Mouse (Mus musculus): ENCODE measurements around the gene Myo1g. TPM values are rescaled to one million over a fixed set of nuclear protein-coding genes. Genes with fewer than 3 reads are reported as not detected.
A peak's percentile ranks its signal among the peaks of the same experiment; 100 is the strongest.

Myo1g gene
- polyA plus RNA-seq, 1 experiment from 2014 or later: 0.66 TPM

GRCm38 (mm10) chr11:6474874-6475731 is 45.7 kb downstream of the Myo1g start:
- no peak for ATAC-seq (ENCODE audit: insufficient number of reproducible peaks, insufficient read depth, low FRiP score, low TSS enrichment, low read depth)
- Histone ChIP-seq H3K4me1 (replicated peaks) (peaks cover 39% of the 10 kb centered on the region), H3K27ac (peak overlapping the region; percentile 98), H3K36me3 (peaks cover 19% of the 10 kb centered on the region; the same call in 1 of the 2 replicates), H3K9ac (replicated peaks) (peak overlapping the region; percentile 97), H3K9me3 (no peaks in the 10 kb centered on the region), H3K27me3 (no peaks in the 10 kb centered on the region), H3K4me3 (replicated peaks) (peak overlapping the region; percentile 97), H3K4me2 (peak overlapping the region; percentile 91)
- under 1% methylated on average over 105 of the region's 109 CpGs for WGBS

- Histone ChIP-seq H3K27me3 (no peaks in the 10 kb centered on the region), H3K4me2 (peak overlapping the region; percentile 91), H3K4me1 (replicated peaks) (peaks cover 42% of the 10 kb centered on the region), H3K9ac (replicated peaks) (peak overlapping the region; percentile 97), H3K9me3 (no peaks in the 10 kb centered on the region), H3K36me3 (peaks cover 21% of the 10 kb centered on the region; the same call in 1 of the 2 replicates), H3K4me3 (replicated peaks) (peak overlapping the region; percentile 97), H3K27ac (no peak overlapping the region; the same call in 1 of the 2 replicates)
- no peak for ATAC-seq (ENCODE audit: insufficient number of reproducible peaks, insufficient read depth, low FRiP score, low TSS enrichment, low read depth)
- 33% methylated on average over 6 of the region's 6 CpGs for WGBS
These were observed 46.4 kb downstream of the Myo1g start for GRCm38 (mm10) chr11:6474381-6474780.

- Histone ChIP-seq H3K9me3 (no peaks in the 10 kb centered on the region), H3K27ac (no peak overlapping the region), H3K4me1 (replicated peaks) (peaks cover 53% of the 10 kb centered on the region), H3K9ac (replicated peaks) (peak overlapping the region; percentile 50), H3K4me3 (replicated peaks) (peak overlapping the region; percentile 97), H3K4me2 (peak overlapping the region; percentile 91), H3K36me3 (peaks cover 31% of the 10 kb centered on the region; the same call in 1 of the 2 replicates), H3K27me3 (no peaks in the 10 kb centered on the region)
- no peak for ATAC-seq (ENCODE audit: insufficient number of reproducible peaks, insufficient read depth, low FRiP score, low TSS enrichment, low read depth)
These were observed 48.7 kb downstream of the Myo1g start for GRCm38 (mm10) chr11:6472076-6472475.

GRCm38 (mm10) chr11:6471493-6471892 is 49.3 kb downstream of the Myo1g start:
- Histone ChIP-seq H3K4me1 (replicated peaks) (peaks cover 53% of the 10 kb centered on the region), H3K9ac (replicated peaks) (peak overlapping the region; percentile 51; the same call in 1 of the 2 replicates), H3K4me2 (peak overlapping the region; percentile 91), H3K9me3 (no peaks in the 10 kb centered on the region), H3K36me3 (peaks cover 37% of the 10 kb centered on the region), H3K27me3 (no peaks in the 10 kb centered on the region), H3K27ac (no peak overlapping the region), H3K4me3 (replicated peaks) (peak overlapping the region; percentile 97)
- 38% methylated on average over 1 of the region's 1 CpGs for WGBS
- ATAC-seq (ENCODE audit: insufficient number of reproducible peaks, insufficient read depth, low FRiP score, low TSS enrichment, low read depth): no peak

- H3K4me2 ChIP-seq: peak overlapping the region; percentile 91
- H3K9me3 ChIP-seq: no peaks in the 10 kb centered on the region
- no peaks in the 10 kb centered on the region for H3K27me3 ChIP-seq
- H3K4me1 ChIP-seq (replicated peaks): peaks cover 53% of the 10 kb centered on the region
- no peak for ATAC-seq (ENCODE audit: insufficient number of reproducible peaks, insufficient read depth, low FRiP score, low TSS enrichment, low read depth)
- 0 out of 2 replicates have a peak overlapping the region, but pooled peaks have one; percentile 18 for H3K9ac ChIP-seq (replicated peaks)
- WGBS: 74% methylated on average over 2 of the region's 2 CpGs
- peak overlapping the region; percentile 97 for H3K4me3 ChIP-seq (replicated peaks)
- H3K27ac ChIP-seq: 0 out of 2 replicates have a peak overlapping the region, but pooled peaks have one; percentile 29
- peaks cover 41% of the 10 kb centered on the region for H3K36me3 ChIP-seq
These were observed 49.7 kb downstream of the Myo1g start for GRCm38 (mm10) chr11:6471054-6471453.

GRCm38 (mm10) chr11:6468541-6468940 is 52.2 kb downstream of the Myo1g start:
- no peak for ATAC-seq (ENCODE audit: insufficient number of reproducible peaks, insufficient read depth, low FRiP score, low TSS enrichment, low read depth)
- H3K4me2 ChIP-seq: no peak overlapping the region
- WGBS: 88% methylated on average over 2 of the region's 2 CpGs
- no peaks in the 10 kb centered on the region for H3K9me3 ChIP-seq
- no peak overlapping the region for H3K4me3 ChIP-seq (replicated peaks)
- no peaks in the 10 kb centered on the region for H3K27me3 ChIP-seq
- H3K36me3 ChIP-seq: peaks cover 47% of the 10 kb centered on the region
- H3K4me1 ChIP-seq (replicated peaks): peaks cover 44% of the 10 kb centered on the region
- no peak overlapping the region for H3K9ac ChIP-seq (replicated peaks)
- H3K27ac ChIP-seq: no peak overlapping the region

GRCm38 (mm10) chr11:6465122-6465521 is 55.6 kb downstream of the Myo1g start:
- H3K36me3 ChIP-seq: peaks cover 32% of the 10 kb centered on the region
- ATAC-seq (ENCODE audit: insufficient number of reproducible peaks, insufficient read depth, low FRiP score, low TSS enrichment, low read depth): no peak
- H3K27ac ChIP-seq: no peak overlapping the region
- no peak overlapping the region for H3K4me2 ChIP-seq
- H3K4me1 ChIP-seq (replicated peaks): peaks cover 15% of the 10 kb centered on the region
- H3K9ac ChIP-seq (replicated peaks): no peak overlapping the region
- WGBS: 35% methylated on average over 4 of the region's 4 CpGs
- H3K27me3 ChIP-seq: no peaks in the 10 kb centered on the region
- H3K9me3 ChIP-seq: no peaks in the 10 kb centered on the region
- H3K4me3 ChIP-seq (replicated peaks): no peak overlapping the region

GRCm38 (mm10) chr11:6463159-6463837 is 57.5 kb downstream of the Myo1g start:
- 89% methylated on average over 6 of the region's 6 CpGs for WGBS
- Histone ChIP-seq H3K4me3 (replicated peaks) (no peak overlapping the region), H3K9me3 (no peaks in the 10 kb centered on the region), H3K9ac (replicated peaks) (no peak overlapping the region), H3K4me2 (no peak overlapping the region), H3K27me3 (no peaks in the 10 kb centered on the region), H3K4me1 (replicated peaks) (peaks cover 4% of the 10 kb centered on the region), H3K36me3 (peaks cover 29% of the 10 kb centered on the region), H3K27ac (no peak overlapping the region)
- no peak for ATAC-seq (ENCODE audit: insufficient number of reproducible peaks, insufficient read depth, low FRiP score, low TSS enrichment, low read depth)

Small RNAs within 50 kb of the gene (microRNA-seq; reads per million reads assigned to microRNA genes)
- not detected for gene Gm22123

Other genes starting within 250 kb of the Myo1g start
- gene Tmed4, start 246.1 kb downstream of the Myo1g start, polyA plus RNA-seq (2016; fragmentation: Nextera tagmentation; extraction: Ambion mirVana): 106 and 112 TPM in 2 replicates
- gene Ogdh, start 229.3 kb downstream of the Myo1g start, polyA plus RNA-seq (2016; fragmentation: Nextera tagmentation; extraction: Ambion mirVana): 94.0 and 96.8 TPM in 2 replicates
- 10.3 and 10.4 TPM in 2 replicates for gene Zmiz2, start 131.9 kb downstream of the Myo1g start, polyA plus RNA-seq (2016; fragmentation: Nextera tagmentation; extraction: Ambion mirVana)
- gene Ppia, start 105.5 kb downstream of the Myo1g start, polyA plus RNA-seq (2016; fragmentation: Nextera tagmentation; extraction: Ambion mirVana): 5,590 and 5,882 TPM in 2 replicates
- 763 and 824 TPM in 2 replicates for gene H2afv, start 76.5 kb downstream of the Myo1g start, polyA plus RNA-seq (2016; fragmentation: Nextera tagmentation; extraction: Ambion mirVana)
- 22.6 TPM in 2 replicates for gene Purb, start 45.0 kb downstream of the Myo1g start, polyA plus RNA-seq (2016; fragmentation: Nextera tagmentation; extraction: Ambion mirVana)
- 98.0 and 100 TPM in 2 replicates for gene Ccm2, start 25.9 kb upstream of the Myo1g start, polyA plus RNA-seq (2016; fragmentation: Nextera tagmentation; extraction: Ambion mirVana)
- 1.5 TPM in 2 replicates for gene Nacad, start 85.1 kb upstream of the Myo1g start, polyA plus RNA-seq (2016; fragmentation: Nextera tagmentation; extraction: Ambion mirVana)
- gene Tbrg4, start 105.1 kb upstream of the Myo1g start, polyA plus RNA-seq (2016; fragmentation: Nextera tagmentation; extraction: Ambion mirVana): 44.3 and 46.4 TPM in 2 replicates
- not detected in 2 replicates for gene Wap, start 117.7 kb upstream of the Myo1g start, polyA plus RNA-seq (2016; fragmentation: Nextera tagmentation; extraction: Ambion mirVana)
- gene Ramp3, start 137.6 kb upstream of the Myo1g start, polyA plus RNA-seq (2016; fragmentation: Nextera tagmentation; extraction: Ambion mirVana): 4.0 and 4.4 TPM in 2 replicates

Data from limb, embryonic 12.5 days (tissue).